Mouse (Mus musculus): ENCODE results near the gene Gucy2g.

The Gucy2g gene

GRCm38 (mm10) chr19:55241186-55241645 lies at the start of gene Gucy2g:
Gene Gucy2g, minus strand, starts transcription at chr19:55241236.
- DNase-seq: no peak

GRCm38 (mm10) chr19:55288974-55289373 lies 47.9 kb upstream of the Gucy2g start:
- DNase-seq: no peak

GRCm38 (mm10) chr19:55286034-55286433 lies 45.0 kb upstream of the Gucy2g start:
- DNase-seq: no peak

GRCm38 (mm10) chr19:55284093-55284492 lies 43.1 kb upstream of the Gucy2g start:
- no peak for DNase-seq

- no peak for DNase-seq
These were observed 35.7 kb upstream of the Gucy2g start for GRCm38 (mm10) chr19:55276770-55277169.

GRCm38 (mm10) chr19:55276100-55276499 lies 35.1 kb upstream of the Gucy2g start:
- DNase-seq: no peak

- DNase-seq: no peak
These were observed 32.3 kb upstream of the Gucy2g start for GRCm38 (mm10) chr19:55273340-55273739.

GRCm38 (mm10) chr19:55271448-55271847 lies 30.4 kb upstream of the Gucy2g start:
- DNase-seq: no peak

GRCm38 (mm10) chr19:55269051-55269450 lies 28.0 kb upstream of the Gucy2g start:
- no peak for DNase-seq

GRCm38 (mm10) chr19:55268150-55268549 lies 27.1 kb upstream of the Gucy2g start:
- DNase-seq: no peak

- DNase-seq: no peak
These were observed 25.8 kb upstream of the Gucy2g start for GRCm38 (mm10) chr19:55266786-55267185.

- DNase-seq: no peak
These were observed 24.2 kb upstream of the Gucy2g start for GRCm38 (mm10) chr19:55265269-55265668.

- no peak for DNase-seq
These were observed 19.6 kb upstream of the Gucy2g start for GRCm38 (mm10) chr19:55260389-55261184.

GRCm38 (mm10) chr19:55258514-55258913 lies 17.5 kb upstream of the Gucy2g start:
- DNase-seq: no peak

- no peak for DNase-seq
These were observed 16.8 kb upstream of the Gucy2g start for GRCm38 (mm10) chr19:55257656-55258375.

GRCm38 (mm10) chr19:55256156-55256555 lies 15.1 kb upstream of the Gucy2g start:
- no peak for DNase-seq

GRCm38 (mm10) chr19:55254513-55255016 lies 13.5 kb upstream of the Gucy2g start:
- peak; percentile 50 for DNase-seq

- peak; percentile 52 for DNase-seq
These were observed 12.8 kb upstream of the Gucy2g start for GRCm38 (mm10) chr19:55253570-55254441.

- no peak for DNase-seq
These were observed 12.2 kb upstream of the Gucy2g start for GRCm38 (mm10) chr19:55253239-55253569.

- no peak for DNase-seq
These were observed 10.5 kb upstream of the Gucy2g start, which contains the start of gene Acsl5 for GRCm38 (mm10) chr19:55251383-55252124. Gene Acsl5, plus strand, starts transcription at chr19:55251938.

- DNase-seq: no peak
These were observed 9.4 kb upstream of the Gucy2g start for GRCm38 (mm10) chr19:55250451-55250850.

GRCm38 (mm10) chr19:55247991-55248520 lies 7.0 kb upstream of the Gucy2g start:
- DNase-seq: no peak
